Mouse (Mus musculus) CH12.LX (cell line): Measurements from ENCODE around the gene Coro2a. TPM values are rescaled to one million over a fixed set of nuclear protein-coding genes. Genes with fewer than 3 reads are reported as not detected.
"Not testable (repeated sequence)": the region's sequence is repeated elsewhere in the genome, so short reads cannot be mapped to it uniquely, and the experiment has no call there.

Experiments used
- DNase-seq: peaks from one replicate; pipeline ENCODE4 v3.0.0-alpha.2; 2013; ENCODE audit errors: extremely low read depth
- H3K27ac ChIP-seq: 2 replicates; pipeline ENCODE4 v1.5.1; 2012; ENCODE audit warnings: low read depth, mild to moderate bottlenecking, control low read depth, moderate library complexity; ENCODE audit not compliant: insufficient read depth
- H3K27me3 ChIP-seq: replicated peaks from 2 replicates; pipeline ENCODE3; 2012; ENCODE audit warnings: inconsistent platforms
- H3K36me3 ChIP-seq, 2 experiments: replicated peaks in 1 of 2; 2 replicates each; pipeline versions ENCODE3 to v1.6.1; 2012; ENCODE audit warnings: inconsistent platforms in 1 of 2, low read length in 1 of 2, mild to moderate bottlenecking in 1 of 2, mixed read lengths in 1 of 2, moderate library complexity in 1 of 2; ENCODE audit not compliant: control insufficient read depth in 1 of 2, insufficient read depth in 1 of 2
- H3K4me1 ChIP-seq, 2 experiments: 2 replicates each; pipeline ENCODE4 v1.6.1; 2012; ENCODE audit warnings: inconsistent platforms in 1 of 2, moderate library complexity in 1 of 2; ENCODE audit not compliant: insufficient read depth in 2 of 2, control insufficient read depth in 1 of 2
- H3K4me2 ChIP-seq: 2 replicates; pipeline ENCODE4 v1.6.1; 2012; ENCODE audit warnings: low read depth, mild to moderate bottlenecking, control low read depth; ENCODE audit not compliant: poor library complexity, insufficient read depth, severe bottlenecking
- H3K4me3 ChIP-seq, 3 experiments: fragments of 150-350 bp in 1 of 3; sonication (generic) in 1 of 3; replicated peaks in 1 of 3; 2 replicates each; pipeline versions ENCODE3 to v1.5.1; 2011 to 2012; ENCODE audit warnings: low read depth in 2 of 3, low read length in 2 of 3, mild to moderate bottlenecking in 2 of 3, moderate library complexity in 2 of 3, control low read depth in 1 of 3, improper control_type of control experiment in 1 of 3, inconsistent platforms in 1 of 3, mixed read lengths in 1 of 3; ENCODE audit not compliant: poor library complexity in 1 of 3
- H3K79me2 ChIP-seq: replicated peaks from 2 replicates; pipeline ENCODE4 v1.6.1; 2012; ENCODE audit warnings: mild to moderate bottlenecking, moderate library complexity; ENCODE audit not compliant: control insufficient read depth, poor library complexity, insufficient read depth, severe bottlenecking; ENCODE audit errors: extremely low read depth
- H3K9ac ChIP-seq: 2 replicates; pipeline ENCODE4 v1.6.1; 2012; ENCODE audit warnings: low read depth, mild to moderate bottlenecking, control low read depth, moderate library complexity; ENCODE audit not compliant: insufficient read depth
- H3K9me3 ChIP-seq: replicated peaks from 2 replicates; pipeline ENCODE3; 2012; ENCODE audit warnings: low read length, inconsistent platforms, mixed read lengths
- BHLHE40 ChIP-seq: IDR thresholded peaks from 2 replicates; pipeline ENCODE4 v1.6.1; 2011; ENCODE audit warnings: mild to moderate bottlenecking, low read depth, low read length, improper control_type of control experiment
- CHD1 ChIP-seq: IDR thresholded peaks from 2 replicates; pipeline ENCODE4 v1.6.1; 2012; ENCODE audit warnings: low read depth, low read length, improper control_type of control experiment, inconsistent platforms
- CHD2 ChIP-seq: IDR thresholded peaks from 2 replicates; pipeline ENCODE4 v1.6.1; 2011; ENCODE audit warnings: low read length, improper control_type of control experiment
- CTCF ChIP-seq, 2 experiments: IDR thresholded peaks in 1 of 2; conservative IDR thresholded peaks in 1 of 2; 2 replicates each; pipeline ENCODE4 v1.5.1; 2011 to 2012; ENCODE audit warnings: low read depth in 2 of 2, low read length in 2 of 2, improper control_type of control experiment in 1 of 2, inconsistent platforms in 1 of 2, mild to moderate bottlenecking in 1 of 2, moderate library complexity in 1 of 2
- E2F4 ChIP-seq: IDR thresholded peaks from 2 replicates; pipeline ENCODE4 v1.6.1; 2011; ENCODE audit warnings: low read depth, low read length, improper control_type of control experiment; ENCODE audit not compliant: insufficient replicate concordance
- ELF1 ChIP-seq: IDR thresholded peaks from 2 replicates; pipeline ENCODE4 v1.6.1; 2014; ENCODE audit warnings: low read depth, mild to moderate bottlenecking, inconsistent platforms, low read length, improper control_type of control experiment
- ETS1 ChIP-seq: conservative IDR thresholded peaks from 2 replicates; pipeline ENCODE4 v1.6.1; 2012; ENCODE audit warnings: low read depth, mild to moderate bottlenecking, inconsistent platforms, low read length, improper control_type of control experiment, moderate library complexity
- HCFC1 ChIP-seq: IDR thresholded peaks from 2 replicates; pipeline ENCODE4 v1.6.1; 2012; ENCODE audit warnings: low read depth, mild to moderate bottlenecking, inconsistent platforms, low read length, improper control_type of control experiment
- IRF4 ChIP-seq: IDR thresholded peaks from 2 replicates; pipeline ENCODE4 v1.6.1; 2014; ENCODE audit warnings: low read depth, mild to moderate bottlenecking, inconsistent platforms, low read length, improper control_type of control experiment
- JUN ChIP-seq: IDR thresholded peaks from 2 replicates; pipeline ENCODE4 v1.6.1; 2011; ENCODE audit warnings: low read depth, mild to moderate bottlenecking, low read length, improper control_type of control experiment, moderate library complexity; ENCODE audit not compliant: insufficient read depth
- JUND ChIP-seq: conservative IDR thresholded peaks from 2 replicates; pipeline ENCODE4 v1.6.1; 2011; ENCODE audit warnings: low read depth, low read length, improper control_type of control experiment
- KAT2A ChIP-seq: IDR thresholded peaks from 2 replicates; pipeline ENCODE4 v1.6.1; 2012; ENCODE audit warnings: low read length, improper control_type of control experiment, inconsistent platforms; ENCODE audit not compliant: insufficient replicate concordance
- MAZ ChIP-seq: IDR thresholded peaks from 2 replicates; pipeline ENCODE4 v1.6.1; 2012; ENCODE audit warnings: low read depth, mild to moderate bottlenecking, inconsistent platforms, low read length, improper control_type of control experiment, moderate library complexity
- MEF2A ChIP-seq: IDR thresholded peaks from 2 replicates; pipeline ENCODE4 v1.6.1; 2014; ENCODE audit warnings: low read depth, mild to moderate bottlenecking, inconsistent platforms, low read length, improper control_type of control experiment, borderline replicate concordance
- MYC ChIP-seq: IDR thresholded peaks from 2 replicates; pipeline ENCODE4 v1.6.1; 2011; ENCODE audit warnings: low read depth, mild to moderate bottlenecking, improper control_type of control experiment, low read length
- NRF1 ChIP-seq: IDR thresholded peaks from 2 replicates; pipeline ENCODE4 v1.6.1; 2014; ENCODE audit warnings: low read depth, mild to moderate bottlenecking, inconsistent platforms, low read length, improper control_type of control experiment, moderate library complexity
- PAX5 ChIP-seq: IDR thresholded peaks from 2 replicates; pipeline ENCODE4 v1.6.1; 2012; ENCODE audit warnings: low read length, inconsistent platforms, mixed read lengths
- POLR2A ChIP-seq: IDR thresholded peaks from 2 replicates; pipeline ENCODE4 v1.6.1; 2011; ENCODE audit warnings: low read depth, mild to moderate bottlenecking, improper control_type of control experiment, low read length
- POLR2AphosphoS2 ChIP-seq: IDR thresholded peaks from 2 replicates; pipeline ENCODE4 v1.6.1; 2011; ENCODE audit warnings: low read depth, low read length, improper control_type of control experiment
- RAD21 ChIP-seq: IDR thresholded peaks from 2 replicates; pipeline ENCODE4 v1.6.1; 2011; ENCODE audit warnings: low read depth, mild to moderate bottlenecking, low read length, improper control_type of control experiment, moderate library complexity
- SIN3A ChIP-seq: IDR thresholded peaks from 2 replicates; pipeline ENCODE4 v1.6.1; 2012; ENCODE audit warnings: low read length, improper control_type of control experiment, inconsistent platforms
- TCF12 ChIP-seq: IDR thresholded peaks from 2 replicates; pipeline ENCODE4 v1.6.1; 2014; ENCODE audit warnings: low read depth, mild to moderate bottlenecking, inconsistent platforms, low read length, improper control_type of control experiment
- UBTF ChIP-seq: IDR thresholded peaks from 2 replicates; pipeline ENCODE4 v1.6.1; 2012; ENCODE audit warnings: low read depth, mild to moderate bottlenecking, inconsistent platforms, low read length, improper control_type of control experiment, moderate library complexity
- USF1 ChIP-seq: IDR thresholded peaks from 2 replicates; pipeline ENCODE4 v1.6.1; 2014; ENCODE audit warnings: low read depth, mild to moderate bottlenecking, inconsistent platforms, low read length, improper control_type of control experiment
- USF2 ChIP-seq: conservative IDR thresholded peaks from 2 replicates; pipeline ENCODE4 v1.6.1; 2011; ENCODE audit warnings: low read depth, low read length, improper control_type of control experiment
- ZC3H11A ChIP-seq: IDR thresholded peaks from 2 replicates; pipeline ENCODE4 v1.6.1; 2012; ENCODE audit warnings: low read depth, mild to moderate bottlenecking, inconsistent platforms, low read length, improper control_type of control experiment
- ZNF384 ChIP-seq: IDR thresholded peaks from 2 replicates; pipeline ENCODE4 v1.6.1; 2012; ENCODE audit warnings: low read depth, low read length, improper control_type of control experiment, inconsistent platforms
- dilution Hi-C: fragments of 300-500 bp; cut with MboI; formaldehyde crosslinking; loops from 2 replicates; pipeline ENCODE4 v1.14.3; 2020; ENCODE audit warnings: low sequenced_read_pairs; ENCODE audit not compliant: extremely low pct_unique_long_range_greater_than_20kb, extremely low pct_ligation_motif_present
- in situ Hi-C: fragments of 300-500 bp; cut with MboI; formaldehyde crosslinking; loops from 3 replicates; pipeline ENCODE4 v1.14.3; 2019; ENCODE audit warnings: low sequenced_read_pairs, low pct_ligation_motif_present, low pct_unique_long_range_greater_than_20kb, mixed read lengths
- polyA plus RNA-seq: library from polyadenylated mRNA; unstranded; fragments of >175 nt; gene quantifications from 2 replicates; pipeline ENCODE4 v1.2.1, GENCODE M21; 2012; ENCODE audit warnings: low read depth; ENCODE audit not compliant: insufficient read length
- total RNA-seq, 2 experiments: library from RNA; depleted of rRNA; stranded (reverse); fragments of 300-350 nt in 1 of 2; fragments of >200 nt in 1 of 2; gene quantifications; 2 replicates each; pipeline ENCODE4 v1.2.3; 2012 to 2014

Gene Coro2a
- total and polyA plus RNA-seq, 3 experiments: 24.6 to 223 (median 129) TPM

- no peak overlapping the region for H3K9ac ChIP-seq
- dilution Hi-C loops (no loop called here), in situ Hi-C loops (no loop called here)
- no peak for TF ChIP-seq TCF12
- TF ChIP-seq ZC3H11A: no peak
- no peak for TF ChIP-seq ZNF384
- no peak for TF ChIP-seq ETS1
- TF ChIP-seq KAT2A: no peak
- TF ChIP-seq USF2: no peak
- TF ChIP-seq NRF1: no peak
- no peak for TF ChIP-seq RAD21
- TF ChIP-seq JUN: no peak
- no peak for TF ChIP-seq POLR2A
- no peak for TF ChIP-seq MYC
- TF ChIP-seq JUND: no peak
- no peak for TF ChIP-seq CHD2
- no peak for TF ChIP-seq CHD1
- no peak for TF ChIP-seq E2F4
- TF ChIP-seq ELF1: no peak
- no peak for TF ChIP-seq PAX5
- no peak for TF ChIP-seq CTCF (conservative IDR thresholded peaks at IDR 0.05 in 1 of 2, IDR thresholded peaks at IDR 0.05 in 1 of 2; ENCODE audit: low read depth in 2 of 2, low read length in 2 of 2)
- no peak for TF ChIP-seq BHLHE40
- no peak for DNase-seq
- H3K9me3 ChIP-seq: no peaks in the 10 kb centered on the region
- H3K27me3 ChIP-seq: no peaks in the 10 kb centered on the region
- no peak overlapping the region for H3K4me2 ChIP-seq
- no peak overlapping the region for H3K4me3 ChIP-seq
- no peaks in the 10 kb centered on the region for H3K36me3 ChIP-seq
- no peak overlapping the region for H3K27ac ChIP-seq
- H3K79me2 ChIP-seq: no peaks in the 10 kb centered on the region
- H3K4me1 ChIP-seq: peaks cover under 1 to 5% of the 10 kb centered on the region in 2 experiments; a peak in 3 of 4 replicates
Observed at GRCm38 (mm10) chr4:46641283-46641682, 39.3 kb upstream of the Coro2a start.

GRCm38 (mm10) chr4:46639866-46640265 is 37.9 kb upstream of the Coro2a start:
- no peak overlapping the region for H3K4me2 ChIP-seq
- H3K9ac ChIP-seq: no peak overlapping the region
- H3K4me1 ChIP-seq: peaks cover 13 to 14% of the 10 kb centered on the region in 2 experiments
- no peaks in the 10 kb centered on the region for H3K27me3 ChIP-seq
- no peaks in the 10 kb centered on the region for H3K36me3 ChIP-seq
- in situ Hi-C loops (no loop called here), dilution Hi-C loops (no loop called here)
- DNase-seq: no peak
- no peak overlapping the region for H3K27ac ChIP-seq
- no peaks in the 10 kb centered on the region for H3K9me3 ChIP-seq
- no peak overlapping the region for H3K4me3 ChIP-seq
- no peaks in the 10 kb centered on the region for H3K79me2 ChIP-seq
- TF ChIP-seq USF1: no peak
- TF ChIP-seq POLR2AphosphoS2: no peak
- TF ChIP-seq ZC3H11A: no peak
- no peak for TF ChIP-seq IRF4
- TF ChIP-seq HCFC1: no peak
- TF ChIP-seq MEF2A: no peak
- TF ChIP-seq RAD21: no peak
- no peak for TF ChIP-seq KAT2A
- no peak for TF ChIP-seq NRF1
- no peak for TF ChIP-seq POLR2A
- no peak for TF ChIP-seq CHD2
- no peak for TF ChIP-seq MAZ
- TF ChIP-seq SIN3A: no peak
- TF ChIP-seq JUN: no peak
- no peak for TF ChIP-seq UBTF
- TF ChIP-seq CTCF (conservative IDR thresholded peaks at IDR 0.05 in 1 of 2, IDR thresholded peaks at IDR 0.05 in 1 of 2; ENCODE audit: low read depth in 2 of 2, low read length in 2 of 2): no peak
- no peak for TF ChIP-seq MYC

- H3K27me3 ChIP-seq, H3K79me2 ChIP-seq, H3K4me2 ChIP-seq, H3K9me3 ChIP-seq, H3K27ac ChIP-seq, H3K9ac ChIP-seq, H3K36me3 ChIP-seq, dilution Hi-C loops, in situ Hi-C loops, H3K4me3 ChIP-seq, DNase-seq: not testable (repeated sequence)
- peaks cover 17 to 20% of the 10 kb centered on the region in 2 experiments for H3K4me1 ChIP-seq
Observed at GRCm38 (mm10) chr4:46637250-46637649, 35.2 kb upstream of the Coro2a start.
